Mouse (Mus musculus) bone marrow, adult 2 months (tissue): ENCODE measurements around the gene Sox2.

ENCODE experiments used
- CTCF ChIP-seq: fragments of 200-500 bp; IDR thresholded peaks from 2 replicates; pipeline ENCODE4 v1.5.1; 2011; ENCODE audit warnings: low read length, control low read depth; ENCODE audit not compliant: control insufficient read depth, insufficient read depth
- POLR2A ChIP-seq: fragments of 200-500 bp; IDR thresholded peaks from 2 replicates; pipeline ENCODE4 v1.6.1; 2011; ENCODE audit warnings: low read depth, mild to moderate bottlenecking, control low read depth, low read length, borderline replicate concordance; ENCODE audit not compliant: control insufficient read depth

DNA sequence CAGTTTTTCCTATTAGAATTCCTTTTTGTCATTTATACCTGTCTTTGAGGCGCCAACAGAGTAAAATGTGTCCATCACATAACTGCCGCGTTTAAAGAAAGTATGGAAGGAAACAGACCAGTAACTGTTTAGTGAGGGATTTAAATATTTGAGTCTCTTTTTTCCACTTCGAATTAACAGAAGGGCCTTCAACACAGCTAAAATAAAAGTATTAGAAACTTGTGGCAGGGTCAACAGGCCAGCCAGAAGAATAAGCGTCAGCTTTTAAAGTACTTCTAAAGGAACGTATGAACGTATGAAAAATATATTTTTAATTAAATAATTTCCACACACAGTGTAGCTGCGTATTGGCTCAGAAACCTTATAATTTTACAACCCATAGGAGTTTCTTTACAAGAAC lies 9.9 kb upstream of the Sox2 start:
- no peak for TF ChIP-seq CTCF
- no peak for TF ChIP-seq POLR2A
